Mouse (Mus musculus) midbrain, embryonic 16.5 days (tissue): ENCODE measurements around the gene Prune2. TPM values are rescaled to one million over a fixed set of nuclear protein-coding genes. Genes with fewer than 3 reads are reported as not detected.

Experiments
- ATAC-seq: fragments of 200-750 bp; cut with Nextera tagmentation; 2 replicates; pipeline ENCODE4 v1.8.0; 2017; ENCODE audit warnings: moderate TSS enrichment
- H3K27ac ChIP-seq: fragments of 300-500 bp; sonication (generic); 2 replicates; pipeline ENCODE4 v1.5.1; 2014; ENCODE audit warnings: mild to moderate bottlenecking, low read length, mixed read lengths
- H3K27me3 ChIP-seq: fragments of 300-500 bp; sonication (generic); 2 replicates; pipeline ENCODE4 v1.6.1; 2014; ENCODE audit warnings: low read depth, low read length, mixed read lengths; ENCODE audit not compliant: control insufficient read depth, insufficient read depth
- H3K36me3 ChIP-seq: fragments of 300-500 bp; sonication (generic); 2 replicates; pipeline ENCODE4 v1.6.1; 2014; ENCODE audit warnings: mild to moderate bottlenecking, low read length, moderate library complexity, mixed read lengths; ENCODE audit not compliant: control insufficient read depth, insufficient read depth
- H3K4me1 ChIP-seq: fragments of 300-500 bp; sonication (generic); 2 replicates; pipeline ENCODE4 v1.6.1; 2014; ENCODE audit warnings: mild to moderate bottlenecking, low read length, mixed read lengths; ENCODE audit not compliant: control insufficient read depth, insufficient read depth
- H3K4me2 ChIP-seq: fragments of 300-500 bp; sonication (generic); 2 replicates; pipeline ENCODE4 v1.6.1; 2014; ENCODE audit warnings: mild to moderate bottlenecking, low read length, mixed read lengths
- H3K4me3 ChIP-seq: fragments of 300-500 bp; sonication (generic); 2 replicates; pipeline ENCODE4 v1.5.1; 2014; ENCODE audit warnings: low read depth, mild to moderate bottlenecking, low read length, moderate library complexity, mixed read lengths
- H3K9ac ChIP-seq: fragments of 300-500 bp; sonication (generic); 2 replicates; pipeline ENCODE4 v1.6.1; 2014; ENCODE audit warnings: low read depth, low read length, mixed read lengths
- H3K9me3 ChIP-seq: fragments of 300-500 bp; sonication (generic); replicated peaks from 2 replicates; pipeline ENCODE4 v1.6.1; 2014; ENCODE audit warnings: mild to moderate bottlenecking, low read length, mixed read lengths; ENCODE audit not compliant: control insufficient read depth, poor library complexity, severe bottlenecking
- WGBS: fragments of 180-500 bp; shearing (Covaris S2); extraction: QIAGEN DNeasy Blood & Tissue Kit; methylation state at CpG from one replicate; pipeline ENCODE4 v1.1.7; 2014; 5-methylcytosine and 5-hydroxymethylcytosine counted together
- polyA plus RNA-seq: library from polyadenylated mRNA; unstranded; fragments of >200 nt; fragmentation: Nextera tagmentation; extraction: Ambion mirVana; gene quantifications from 2 replicates; pipeline ENCODE4 v1.2.1, GENCODE M21; 2015

Gene Prune2
- polyA plus RNA-seq, 1 experiment from 2014 or later = 8.0 TPM

DNA sequence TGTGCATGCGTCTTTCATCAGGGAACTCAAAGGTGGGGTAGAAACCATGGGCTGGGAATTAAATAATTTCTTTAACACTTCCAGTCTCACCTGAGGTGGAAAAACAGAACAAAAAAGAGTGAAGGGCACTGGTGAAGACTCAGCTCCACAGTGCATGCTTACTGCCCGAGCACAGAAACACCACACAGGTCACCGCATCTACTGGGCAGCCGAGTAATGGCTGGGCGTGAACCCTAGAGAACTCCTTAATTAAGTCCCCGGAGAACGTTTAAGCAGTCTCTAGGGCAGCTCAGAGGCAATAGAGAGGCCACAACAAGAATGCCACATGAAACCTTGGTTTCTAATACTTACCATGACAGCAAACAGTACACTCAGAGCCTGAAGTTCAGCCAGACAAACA is 288.6 kb downstream of the Prune2 start:
- ATAC-seq = no peak
- 67% methylated on average over 7 of the region's 7 CpGs for WGBS
- no peak overlapping the region for H3K4me3 ChIP-seq
- no peak overlapping the region for H3K27ac ChIP-seq
- H3K36me3 ChIP-seq = no peaks in the 10 kb centered on the region
- H3K4me2 ChIP-seq = no peak overlapping the region
- H3K27me3 ChIP-seq = no peaks in the 10 kb centered on the region
- H3K9me3 ChIP-seq = no peaks in the 10 kb centered on the region
- no peak overlapping the region for H3K9ac ChIP-seq
- H3K4me1 ChIP-seq = no peaks in the 10 kb centered on the region

DNA sequence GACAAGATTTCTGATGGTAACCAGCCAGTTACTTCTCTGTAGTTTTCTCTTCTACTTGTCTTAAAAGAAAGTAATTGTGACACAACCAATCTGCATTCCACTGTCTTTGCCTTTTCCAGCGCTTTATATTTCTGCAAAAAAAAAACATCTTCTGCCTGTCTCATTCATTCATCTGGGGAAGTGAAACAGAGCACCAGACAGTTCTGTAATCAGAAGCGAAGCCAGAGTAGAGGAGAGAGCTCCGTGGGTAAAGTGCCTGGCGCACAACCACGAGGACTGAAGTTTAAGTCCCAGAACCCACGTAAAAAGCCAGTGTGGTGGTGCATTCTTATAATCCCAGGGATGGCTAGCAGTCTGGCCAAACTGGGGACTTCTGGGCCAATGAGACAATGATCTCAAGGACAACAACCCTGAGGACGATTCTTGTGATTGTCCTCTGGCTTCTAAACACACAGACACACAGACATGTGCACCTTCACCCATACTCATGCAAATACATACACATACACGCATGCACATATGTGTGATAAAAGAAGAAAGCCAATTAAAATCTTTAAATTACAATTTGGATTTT is 291.5 kb downstream of the Prune2 start:
- Histone ChIP-seq H3K9ac (no peak overlapping the region), H3K4me2 (no peak overlapping the region), H3K27ac (no peak overlapping the region), H3K36me3 (no peaks in the 10 kb centered on the region), H3K9me3 (no peaks in the 10 kb centered on the region), H3K4me3 (no peak overlapping the region), H3K27me3 (no peaks in the 10 kb centered on the region), H3K4me1 (no peaks in the 10 kb centered on the region)
- WGBS = 87% methylated on average over 8 of the region's 8 CpGs
- no peak for ATAC-seq

DNA sequence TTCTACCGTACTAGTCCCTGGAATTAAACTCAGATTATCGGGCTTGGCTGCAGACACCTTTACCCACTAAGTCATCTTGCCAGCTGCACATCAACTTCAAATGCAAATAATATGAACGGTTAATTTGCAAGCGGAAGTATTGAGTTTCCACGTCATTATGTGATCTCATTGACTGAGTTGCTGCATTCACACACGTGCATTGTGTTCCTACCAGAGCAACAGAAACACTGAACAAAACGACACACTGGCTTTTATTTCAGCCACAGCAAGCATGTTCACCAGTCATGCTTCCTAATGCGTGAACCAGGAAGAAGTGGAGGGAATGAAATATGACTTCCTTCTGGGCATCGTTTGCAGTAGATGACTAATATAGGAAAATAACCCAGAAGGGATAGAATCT is 293.8 kb downstream of the Prune2 start:
- Histone ChIP-seq H3K9me3 (no peaks in the 10 kb centered on the region), H3K27me3 (no peaks in the 10 kb centered on the region), H3K27ac (no peak overlapping the region), H3K9ac (no peak overlapping the region), H3K4me3 (no peak overlapping the region), H3K4me1 (no peaks in the 10 kb centered on the region), H3K36me3 (no peaks in the 10 kb centered on the region), H3K4me2 (no peak overlapping the region)
- WGBS = 78% methylated on average over 9 of the region's 9 CpGs
- no peak for ATAC-seq

DNA sequence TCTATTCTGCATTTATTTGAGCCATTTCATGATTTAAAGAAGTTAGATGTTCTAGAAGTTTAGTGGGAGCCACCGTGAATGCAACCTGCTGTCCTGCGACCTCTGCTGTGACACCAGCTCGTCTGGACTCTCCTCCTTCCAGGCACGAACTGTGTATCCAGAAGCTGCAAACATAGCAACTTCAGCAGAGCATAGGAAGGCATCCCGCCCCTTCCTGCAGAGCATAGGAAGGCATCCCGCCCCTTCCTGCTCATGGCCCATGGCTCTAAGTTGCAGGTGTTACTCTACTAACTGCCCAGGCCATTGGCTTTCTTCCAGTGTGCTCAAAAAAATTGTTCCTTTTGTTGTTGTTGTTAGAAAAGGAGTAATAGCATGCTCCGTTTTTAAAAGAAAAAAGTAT is 294.9 kb downstream of the Prune2 start:
- Histone ChIP-seq H3K4me3 (no peak overlapping the region), H3K4me1 (no peaks in the 10 kb centered on the region), H3K36me3 (no peaks in the 10 kb centered on the region), H3K9ac (no peak overlapping the region), H3K27ac (no peak overlapping the region), H3K27me3 (no peaks in the 10 kb centered on the region), H3K9me3 (no peaks in the 10 kb centered on the region), H3K4me2 (no peak overlapping the region)
- 86% methylated on average over 7 of the region's 7 CpGs for WGBS
- ATAC-seq = no peak

DNA sequence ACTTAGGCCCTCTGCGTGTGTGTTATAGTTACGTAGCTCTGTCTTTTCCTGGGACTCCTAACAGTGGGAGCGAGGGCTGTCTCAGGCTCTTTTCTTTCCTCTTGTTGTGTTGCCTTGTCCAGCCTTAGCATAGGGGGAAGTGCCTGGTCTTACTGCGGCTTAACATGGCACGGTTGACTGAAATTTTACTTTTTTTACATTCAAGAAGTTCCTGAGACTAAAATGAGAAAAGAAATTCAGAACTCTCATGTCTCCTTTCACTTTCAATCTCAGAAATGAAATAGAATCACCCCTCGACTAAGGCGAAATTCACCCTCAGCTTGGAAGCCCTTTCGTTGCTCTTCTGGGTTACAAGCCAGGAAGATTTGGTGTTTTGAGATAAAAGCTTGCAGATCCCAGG is 295.5 kb downstream of the Prune2 start:
- H3K4me2 ChIP-seq = no peak overlapping the region
- 89% methylated on average over 8 of the region's 8 CpGs for WGBS
- H3K36me3 ChIP-seq = no peaks in the 10 kb centered on the region
- H3K27me3 ChIP-seq = no peaks in the 10 kb centered on the region
- no peak for ATAC-seq
- H3K9ac ChIP-seq = no peak overlapping the region
- H3K4me3 ChIP-seq = no peak overlapping the region
- H3K27ac ChIP-seq = no peak overlapping the region
- no peaks in the 10 kb centered on the region for H3K9me3 ChIP-seq
- H3K4me1 ChIP-seq = no peaks in the 10 kb centered on the region

DNA sequence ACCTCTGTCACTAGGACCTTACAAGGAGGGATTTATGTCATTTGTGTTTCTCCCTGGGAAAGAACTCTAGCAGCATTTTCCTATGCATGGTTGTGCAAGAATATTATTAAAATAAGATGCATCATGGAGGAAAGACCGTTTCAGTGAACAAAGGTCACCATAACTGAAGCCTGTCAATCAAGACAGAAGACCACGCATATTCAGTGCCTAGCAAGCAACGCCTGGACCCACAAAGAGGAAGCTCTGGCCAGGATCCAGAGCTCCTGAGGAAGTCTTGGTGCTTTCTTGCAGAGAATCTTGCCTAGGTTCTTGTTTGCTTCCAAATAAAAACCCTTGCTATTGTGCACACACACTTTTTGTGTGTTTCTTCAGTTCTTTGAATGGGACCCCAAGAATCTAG is 296.9 kb downstream of the Prune2 start:
- H3K36me3 ChIP-seq = no peaks in the 10 kb centered on the region
- H3K27ac ChIP-seq = no peak overlapping the region
- ATAC-seq = no peak
- no peaks in the 10 kb centered on the region for H3K4me1 ChIP-seq
- H3K4me2 ChIP-seq = no peak overlapping the region
- H3K27me3 ChIP-seq = no peaks in the 10 kb centered on the region
- H3K9me3 ChIP-seq = no peaks in the 10 kb centered on the region
- 42% methylated on average over 3 of the region's 3 CpGs for WGBS
- H3K9ac ChIP-seq = no peak overlapping the region
- no peak overlapping the region for H3K4me3 ChIP-seq

DNA sequence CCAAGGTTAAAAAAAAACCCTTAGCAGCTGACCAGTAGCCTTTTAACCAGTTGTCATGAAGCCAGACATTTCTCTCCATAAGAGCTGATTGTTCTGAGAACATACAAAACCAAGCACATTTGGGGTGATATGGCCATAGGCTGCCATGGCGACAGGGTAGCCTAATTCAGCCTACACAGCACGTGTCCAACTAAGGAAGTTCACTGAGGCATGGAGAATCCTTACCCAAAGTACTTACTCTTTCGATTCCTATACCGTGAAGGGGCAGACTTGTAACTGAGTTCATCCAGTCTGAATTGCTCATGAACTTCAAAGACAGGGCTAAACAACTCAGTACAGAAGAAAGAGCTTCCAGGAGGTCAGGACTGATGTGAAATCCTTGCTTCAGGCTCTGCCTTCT is 299.6 kb downstream of the Prune2 start:
- Histone ChIP-seq H3K4me3 (no peak overlapping the region), H3K27me3 (no peaks in the 10 kb centered on the region), H3K9me3 (no peaks in the 10 kb centered on the region), H3K9ac (no peak overlapping the region), H3K4me1 (no peaks in the 10 kb centered on the region), H3K4me2 (no peak overlapping the region), H3K36me3 (no peaks in the 10 kb centered on the region), H3K27ac (no peak overlapping the region)
- WGBS = 12% methylated on average over 4 of the region's 4 CpGs
- ATAC-seq = no peak

DNA sequence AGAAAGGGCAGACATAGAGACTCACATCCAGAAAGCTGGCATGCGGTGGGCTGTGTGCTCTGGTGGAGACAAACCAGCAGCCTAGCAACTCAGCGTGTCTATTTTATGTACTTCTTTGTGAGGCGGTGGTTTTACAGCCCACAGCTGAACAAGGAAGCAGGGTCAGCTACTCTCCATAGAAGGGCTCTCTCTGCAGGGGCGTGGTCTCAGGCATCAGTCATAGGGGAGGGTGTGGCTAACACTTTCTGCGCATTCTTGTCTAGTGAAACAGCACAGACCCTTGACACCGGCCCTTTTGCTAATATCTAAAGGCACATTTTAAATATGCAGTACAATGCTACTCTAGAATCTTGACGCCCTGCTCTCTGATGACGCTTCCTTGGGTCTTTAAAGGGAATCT is 300.5 kb downstream of the Prune2 start:
- no peak for ATAC-seq
- Histone ChIP-seq H3K9me3 (no peaks in the 10 kb centered on the region), H3K36me3 (no peaks in the 10 kb centered on the region), H3K4me2 (no peak overlapping the region), H3K27ac (no peak overlapping the region), H3K4me3 (no peak overlapping the region), H3K9ac (no peak overlapping the region), H3K27me3 (no peaks in the 10 kb centered on the region), H3K4me1 (no peaks in the 10 kb centered on the region)
- WGBS = 73% methylated on average over 8 of the region's 8 CpGs

DNA sequence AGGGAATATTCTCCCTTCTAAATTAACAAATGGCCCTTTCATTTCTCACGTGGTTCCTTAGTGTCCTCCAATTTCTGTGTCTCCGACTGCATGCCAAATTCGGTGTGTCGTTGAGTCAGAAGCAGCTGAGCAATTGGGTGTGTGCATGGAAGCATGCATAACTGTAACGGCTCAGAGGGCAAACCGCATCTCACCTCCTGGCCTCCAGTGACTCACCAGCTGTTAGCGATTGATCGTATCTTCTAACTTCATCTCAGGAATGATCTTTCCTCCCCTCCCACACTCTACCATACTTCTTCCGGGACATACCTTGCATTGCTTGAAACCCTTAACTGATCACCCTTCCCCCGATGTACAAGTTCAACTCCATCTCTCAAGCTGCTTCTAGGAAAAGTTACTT is 300.9 kb downstream of the Prune2 start:
- no peak overlapping the region for H3K4me3 ChIP-seq
- no peaks in the 10 kb centered on the region for H3K4me1 ChIP-seq
- 83% methylated on average over 10 of the region's 10 CpGs for WGBS
- no peaks in the 10 kb centered on the region for H3K9me3 ChIP-seq
- no peak overlapping the region for H3K4me2 ChIP-seq
- no peak for ATAC-seq
- no peak overlapping the region for H3K27ac ChIP-seq
- no peaks in the 10 kb centered on the region for H3K27me3 ChIP-seq
- no peak overlapping the region for H3K9ac ChIP-seq
- no peaks in the 10 kb centered on the region for H3K36me3 ChIP-seq

DNA sequence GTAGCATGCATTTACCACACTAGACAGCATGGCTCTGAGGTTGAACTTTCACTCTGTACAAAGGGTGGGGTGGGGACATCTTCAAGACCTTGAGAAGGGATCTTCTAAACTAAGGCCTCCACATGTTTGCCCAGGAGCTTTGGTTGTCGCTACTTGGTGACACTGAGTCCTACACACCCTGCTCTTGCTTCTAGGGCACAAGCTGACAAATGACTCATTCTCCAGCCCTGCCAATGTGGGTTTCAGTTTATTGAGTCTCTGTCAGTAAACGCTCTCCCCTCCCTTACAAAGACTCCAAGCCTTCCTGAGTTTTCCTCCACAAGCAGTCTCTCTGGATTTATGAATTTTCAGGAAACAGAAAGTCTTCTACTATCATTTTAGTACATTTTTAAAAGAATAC is 307.3 kb downstream of the Prune2 start:
- H3K27me3 ChIP-seq = no peaks in the 10 kb centered on the region
- H3K4me1 ChIP-seq = no peaks in the 10 kb centered on the region
- H3K9me3 ChIP-seq = no peaks in the 10 kb centered on the region
- H3K27ac ChIP-seq = no peak overlapping the region
- H3K36me3 ChIP-seq = no peaks in the 10 kb centered on the region
- 98% methylated on average over 2 of the region's 2 CpGs for WGBS
- H3K4me2 ChIP-seq = no peak overlapping the region
- H3K4me3 ChIP-seq = no peak overlapping the region
- no peak for ATAC-seq
- no peak overlapping the region for H3K9ac ChIP-seq
